Mouse (Mus musculus): Measurements from ENCODE around the gene Mindy1. TPM values are rescaled to one million over a fixed set of nuclear protein-coding genes. Genes with fewer than 3 reads are reported as not detected.
A peak's percentile ranks its signal among the peaks of the same experiment; 100 is the strongest.
"Not testable (repeated sequence)": the region's sequence is repeated elsewhere in the genome, so short reads cannot be mapped to it uniquely, and the experiment has no call there.

The Mindy1 gene
- total RNA-seq, 2 experiments from 2014 or later, result 22.7 to 30.9 TPM

DNA sequence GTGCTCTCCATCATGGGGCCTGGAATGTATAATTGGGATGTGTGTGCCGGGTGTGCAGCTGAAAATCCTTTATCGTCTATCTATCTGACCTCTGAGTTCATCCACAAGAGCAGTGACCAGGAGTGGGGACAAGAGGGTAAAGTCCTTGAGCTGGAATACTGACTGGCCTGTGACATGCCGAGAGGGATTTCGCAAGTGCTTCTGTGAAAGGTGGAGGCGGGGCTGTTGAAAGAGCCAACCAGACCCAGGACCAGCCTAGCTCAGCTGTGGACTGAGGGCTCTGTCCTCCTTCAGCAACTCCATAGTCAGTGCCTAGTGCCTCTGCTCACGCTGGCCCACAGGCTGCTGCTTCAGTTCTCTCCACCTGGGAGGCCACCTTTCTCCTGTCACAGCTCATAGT, 37.4 kb downstream of the Mindy1 start:
- peak; percentile 13; the same call in 1 of the 2 replicates for ATAC-seq (replicated peaks; ENCODE audit: poor library complexity)

DNA sequence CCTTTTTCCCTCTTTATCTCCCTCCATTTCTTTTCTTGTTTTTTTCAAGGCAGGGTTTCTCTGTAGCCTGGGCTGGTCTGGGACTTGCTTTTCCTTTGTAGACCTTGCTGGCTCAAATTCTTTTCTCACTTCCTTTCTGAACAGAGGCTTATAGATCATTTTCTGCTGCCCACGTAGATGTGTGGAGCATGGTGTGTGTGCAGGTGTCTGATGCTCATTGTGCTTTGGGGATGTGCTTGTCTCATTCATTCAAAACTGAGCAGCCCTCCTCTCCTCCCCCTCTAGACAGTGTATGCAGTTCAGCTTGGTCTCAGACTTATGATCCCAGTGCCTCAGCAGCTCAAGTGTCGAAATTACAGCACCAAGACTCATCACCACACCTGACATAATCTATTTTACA, 38.0 kb downstream of the Mindy1 start:
- ATAC-seq (replicated peaks; ENCODE audit: poor library complexity), result no peak

DNA sequence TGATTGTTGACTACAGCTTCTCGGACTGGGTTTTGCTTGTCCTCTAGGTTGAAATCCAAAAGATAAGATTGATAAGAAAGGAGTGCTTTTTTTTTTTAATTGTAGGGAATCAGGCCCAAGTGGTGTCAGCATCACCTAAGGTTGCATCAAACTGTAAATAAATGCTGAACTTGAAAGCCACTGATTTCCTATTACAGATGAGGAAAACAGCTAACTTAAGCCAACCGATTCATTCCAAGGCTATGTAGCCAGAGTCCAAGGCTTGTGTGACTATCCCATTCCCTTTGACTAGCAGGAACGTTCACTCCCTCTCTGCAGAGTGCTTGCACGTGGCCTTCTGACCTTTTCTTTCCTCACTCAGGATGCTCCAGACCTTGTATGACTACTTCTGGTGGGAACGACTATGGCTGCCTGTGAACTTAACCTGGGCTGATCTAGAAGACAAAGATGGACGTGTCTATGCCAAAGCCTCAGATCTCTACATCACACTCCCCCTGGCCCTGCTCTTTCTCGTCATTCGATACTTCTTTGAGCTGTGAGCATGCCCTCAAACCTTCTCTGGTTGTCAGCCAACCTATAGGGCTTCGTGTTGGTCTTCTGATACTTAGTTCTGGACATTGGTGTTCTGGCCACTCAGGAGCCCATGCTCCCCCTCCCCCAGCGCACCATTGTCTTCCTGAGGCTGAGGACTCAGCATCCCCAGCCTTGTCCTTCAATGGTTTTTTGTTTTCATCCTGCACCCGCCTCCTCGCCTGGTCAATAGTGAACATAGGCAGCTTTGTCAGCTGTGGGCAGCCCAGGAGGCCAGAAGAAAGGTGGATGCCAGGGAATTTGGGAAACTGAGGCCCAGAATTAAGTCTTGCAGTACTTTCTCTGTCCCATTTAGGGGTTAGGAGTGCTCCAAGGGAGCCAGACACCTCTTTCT, 38.8 kb downstream of the Mindy1 start:
- no peak for ATAC-seq (replicated peaks; ENCODE audit: poor library complexity)

DNA sequence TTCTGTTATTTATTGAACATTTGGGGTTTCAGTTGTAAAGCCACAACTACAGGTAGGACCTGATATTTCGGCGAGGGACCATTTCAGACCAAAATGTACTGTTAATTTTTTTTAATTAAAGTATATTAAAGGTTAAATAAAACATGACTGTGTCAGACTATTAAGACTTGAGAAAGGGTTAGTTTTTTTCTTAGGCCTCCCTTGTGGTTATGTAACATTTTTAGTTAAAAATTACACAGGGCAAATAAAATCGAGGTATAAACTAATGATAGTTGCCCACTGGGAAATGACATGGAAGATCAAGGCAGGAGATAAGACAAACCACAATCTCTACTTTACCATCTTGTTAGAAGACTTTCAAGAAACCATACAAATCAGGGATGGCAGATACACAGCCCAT, 42.3 kb downstream of the Mindy1 start:
- no peak for ATAC-seq (replicated peaks; ENCODE audit: poor library complexity)

DNA sequence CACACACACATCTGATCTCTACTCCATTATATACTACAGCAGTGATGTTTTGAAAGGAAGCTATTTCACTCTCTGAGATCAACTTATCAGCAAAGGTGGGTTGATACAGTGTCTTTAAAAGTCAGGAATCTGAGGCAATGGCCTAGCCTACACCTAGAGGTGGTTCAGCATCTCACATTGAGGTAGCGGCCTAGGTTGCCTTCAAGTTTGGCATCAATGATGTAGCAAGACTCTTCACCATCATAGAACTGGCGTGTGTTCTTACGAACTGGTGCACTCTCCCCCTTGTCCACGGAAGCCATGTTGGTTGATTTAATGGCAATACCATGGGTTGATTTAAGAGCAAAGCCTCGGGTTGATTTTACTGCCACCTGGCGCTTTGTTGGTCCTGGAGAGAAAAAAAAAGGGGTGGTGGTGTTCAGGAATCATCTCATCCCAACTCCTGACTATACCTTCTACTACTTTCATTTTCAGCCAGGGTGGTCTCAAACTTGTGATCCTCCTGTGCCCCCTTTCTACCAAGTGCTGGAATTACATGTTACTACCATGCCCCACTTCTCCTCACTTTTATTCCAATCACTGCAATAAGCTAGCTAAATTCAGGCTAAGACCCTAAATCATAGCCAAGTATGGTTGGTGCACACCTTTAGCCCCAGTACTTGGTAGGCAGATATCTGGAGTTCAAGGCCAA, 43.5 kb downstream of the Mindy1 start:
- 0 out of 2 replicates have a peak, but pooled peaks have one; percentile 43 for ATAC-seq (replicated peaks; ENCODE audit: poor library complexity)

DNA sequence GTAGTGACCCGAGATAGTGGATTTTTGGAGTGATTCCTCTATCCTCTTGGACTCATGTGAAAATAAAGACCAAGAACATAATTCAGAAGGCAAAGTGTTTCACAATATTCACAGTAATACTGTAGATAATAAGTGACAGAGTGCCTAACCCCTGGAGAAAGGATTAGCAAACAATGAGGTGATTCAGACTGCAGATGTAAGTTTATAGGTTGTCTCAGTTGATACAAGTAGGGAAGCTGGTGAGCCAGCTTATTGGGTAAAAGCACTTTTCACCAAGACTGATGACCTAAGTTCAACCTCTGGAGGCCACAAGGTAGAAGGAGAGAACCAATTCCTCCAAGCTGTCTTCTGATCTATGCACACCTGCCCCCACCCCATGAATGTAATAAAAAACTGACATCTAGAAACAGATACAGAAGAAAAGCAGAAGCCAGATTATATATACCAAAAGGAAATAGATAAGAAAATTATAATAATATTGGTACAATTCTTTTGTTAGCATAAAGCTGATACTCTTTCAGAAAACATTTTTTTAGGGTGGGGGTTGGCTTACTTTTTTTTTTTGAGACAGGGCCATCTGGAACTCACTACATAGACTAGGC, 47.8 kb downstream of the Mindy1 start:
- no peak for ATAC-seq (replicated peaks; ENCODE audit: poor library complexity)

DNA sequence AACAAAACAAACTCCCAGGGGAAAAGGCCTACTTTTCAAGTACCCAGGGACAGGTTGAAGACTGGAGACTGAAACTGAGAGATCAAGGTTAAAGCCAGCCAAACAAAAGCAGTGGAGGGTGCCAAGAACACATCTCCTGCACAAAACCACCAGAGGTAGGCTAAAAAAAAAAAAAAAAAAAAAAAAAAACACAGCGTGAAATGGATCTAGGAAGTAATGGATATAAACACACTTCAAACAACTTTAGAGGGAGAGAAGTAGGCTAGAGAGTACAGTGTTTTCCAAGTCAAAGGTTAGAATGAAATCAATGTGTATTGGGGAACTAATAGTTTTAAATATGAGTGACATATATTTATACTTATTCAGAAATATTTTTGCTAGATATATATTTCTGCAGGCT, 50.4 kb downstream of the Mindy1 start:
- no peak for ATAC-seq (replicated peaks; ENCODE audit: poor library complexity)

DNA sequence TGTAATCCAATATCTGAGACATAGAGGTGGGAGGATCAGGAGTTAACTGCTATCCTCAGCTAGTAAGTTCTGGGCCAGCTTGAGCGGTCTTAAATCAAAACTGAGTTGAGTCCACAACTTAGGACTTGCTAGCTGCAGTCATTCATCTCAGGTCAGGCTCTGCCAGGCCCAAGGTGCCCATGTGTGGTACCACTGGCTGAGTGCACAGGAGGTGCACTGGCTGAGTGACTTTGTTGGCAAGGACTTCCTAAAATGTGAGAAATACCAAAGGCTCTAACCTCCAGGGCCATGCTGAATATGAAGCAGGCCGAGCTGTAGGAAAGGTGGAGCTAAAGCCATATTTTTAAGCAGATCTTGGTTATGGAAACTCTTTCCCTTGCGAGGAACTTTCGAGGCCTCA, 56.2 kb downstream of the Mindy1 start:
- ATAC-seq (replicated peaks; ENCODE audit: poor library complexity), result no peak

DNA sequence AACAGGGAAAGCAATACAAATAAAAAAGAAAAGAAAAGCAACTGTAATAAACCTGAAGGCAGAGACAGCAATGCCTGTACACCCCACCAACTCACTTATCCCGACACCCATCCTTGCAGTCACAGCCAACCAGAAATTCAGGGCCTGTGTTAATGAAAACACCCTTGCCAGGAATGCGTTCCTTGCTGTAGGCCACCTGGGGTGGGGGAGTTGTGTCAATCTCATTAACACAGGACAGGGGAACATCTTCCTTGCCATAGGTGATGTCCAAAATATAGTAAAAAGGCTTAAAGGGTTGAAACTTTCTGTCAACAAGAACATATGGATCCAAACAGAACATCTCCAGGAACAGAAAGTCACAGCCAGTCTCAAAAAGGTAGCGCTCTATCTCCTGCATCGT, 57.1 kb downstream of the Mindy1 start:
- ATAC-seq (replicated peaks; ENCODE audit: poor library complexity), result no peak

DNA sequence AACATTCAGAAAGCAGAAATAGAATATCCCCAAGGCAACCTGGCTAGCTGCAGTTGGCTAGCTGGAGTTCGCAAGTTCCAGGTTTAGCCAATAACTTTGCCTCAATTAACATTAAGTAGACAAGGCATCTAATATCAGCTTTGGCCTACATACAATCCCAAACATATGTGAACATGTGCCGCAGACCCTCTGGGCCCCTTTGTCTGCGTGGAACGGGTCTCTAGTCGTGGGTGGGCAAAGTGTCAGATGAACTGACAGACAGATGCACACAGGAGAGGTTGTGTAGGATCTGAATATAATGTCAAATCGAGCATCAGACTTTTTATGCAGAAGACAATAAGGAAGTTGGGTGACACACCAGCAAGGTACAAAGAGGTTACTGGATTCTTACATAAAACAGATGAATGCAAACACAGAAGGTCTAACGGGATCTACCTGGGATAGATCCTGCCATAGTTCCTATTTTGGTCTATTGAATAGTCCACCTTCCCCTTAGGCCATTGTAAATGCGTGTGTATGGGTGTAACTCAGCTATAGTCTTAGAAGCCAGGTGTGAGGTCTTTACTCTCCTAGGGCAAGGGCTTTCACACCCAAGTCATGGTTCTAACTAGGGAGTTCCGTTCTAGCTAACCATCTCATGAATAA, 62.3 kb downstream of the Mindy1 start:
- ATAC-seq (replicated peaks; ENCODE audit: poor library complexity), result not testable (repeated sequence)

Other genes starting within 250 kb of the Mindy1 start
- 91.5 and 116 TPM in 2 replicates for gene Psmd4, start 238.7 kb upstream of the Mindy1 start, total RNA-seq (2015)
- 233 and 245 TPM in 2 replicates for gene Psmd4, start 238.7 kb upstream of the Mindy1 start, total RNA-seq (2017)
- gene Pip5k1a, start 174.4 kb upstream of the Mindy1 start, total RNA-seq (2015), result 16.3 and 21.0 TPM in 2 replicates
- 15.5 and 21.8 TPM in 2 replicates for gene Pip5k1a, start 174.4 kb upstream of the Mindy1 start, total RNA-seq (2017)
- gene Vps72, start 170.3 kb upstream of the Mindy1 start, total RNA-seq (2015), result 40.4 and 47.6 TPM in 2 replicates
- gene Vps72, start 170.3 kb upstream of the Mindy1 start, total RNA-seq (2017), result 97.9 and 124 TPM in 2 replicates
- gene Tmod4, start 156.9 kb upstream of the Mindy1 start, total RNA-seq (2015), result 1.1 and 2.6 TPM in 2 replicates
- gene Tmod4, start 156.9 kb upstream of the Mindy1 start, total RNA-seq (2017), result 2.3 and 2.5 TPM in 2 replicates
- gene Scnm1, start 147.3 kb upstream of the Mindy1 start, total RNA-seq (2015), result 43.4 and 45.8 TPM in 2 replicates
- 66.0 and 85.7 TPM in 2 replicates for gene Scnm1, start 147.3 kb upstream of the Mindy1 start, total RNA-seq (2017)
- gene Lysmd1, start 147.3 kb upstream of the Mindy1 start, total RNA-seq (2015), result 3.1 and 3.6 TPM in 2 replicates
- 3.8 and 4.3 TPM in 2 replicates for gene Lysmd1, start 147.3 kb upstream of the Mindy1 start, total RNA-seq (2017)
- 17.9 and 18.7 TPM in 2 replicates for gene Tnfaip8l2, start 139.0 kb upstream of the Mindy1 start, total RNA-seq (2015)
- gene Tnfaip8l2, start 139.0 kb upstream of the Mindy1 start, total RNA-seq (2017), result 17.8 and 25.1 TPM in 2 replicates
- gene Sema6c, start 120.9 kb upstream of the Mindy1 start, total RNA-seq (2015), result 0.05 and 0.07 TPM in 2 replicates
- not detected in 2 replicates for gene Sema6c, start 120.9 kb upstream of the Mindy1 start, total RNA-seq (2017)
- 28.5 and 29.3 TPM in 2 replicates for gene Gabpb2, start 63.4 kb upstream of the Mindy1 start, total RNA-seq (2015)
- 43.1 and 57.7 TPM in 2 replicates for gene Gabpb2, start 63.4 kb upstream of the Mindy1 start, total RNA-seq (2017)
- 56.2 and 56.7 TPM in 2 replicates for gene Cdc42se1, start 52.6 kb upstream of the Mindy1 start, total RNA-seq (2015)
- gene Cdc42se1, start 52.6 kb upstream of the Mindy1 start, total RNA-seq (2017), result 52.5 and 60.3 TPM in 2 replicates
- gene Mllt11, start 49.2 kb upstream of the Mindy1 start, total RNA-seq (2015), result 4.6 and 5.8 TPM in 2 replicates
- gene Mllt11, start 49.2 kb upstream of the Mindy1 start, total RNA-seq (2017), result 4.9 and 5.5 TPM in 2 replicates
- 1.0 and 1.4 TPM in 2 replicates for gene Gm128, start 39.7 kb upstream of the Mindy1 start, total RNA-seq (2015)
- 0.34 and 0.46 TPM in 2 replicates for gene Gm128, start 39.7 kb upstream of the Mindy1 start, total RNA-seq (2017)
- gene Bnipl, start 30.2 kb upstream of the Mindy1 start, total RNA-seq (2015), result not detected in 2 replicates
- not detected in 2 replicates for gene Bnipl, start 30.2 kb upstream of the Mindy1 start, total RNA-seq (2017)
- gene Prune1, start 731 bp downstream of the Mindy1 start, total RNA-seq (2015), result 14.8 and 15.2 TPM in 2 replicates
- 7.8 and 11.8 TPM in 2 replicates for gene Prune1, start 731 bp downstream of the Mindy1 start, total RNA-seq (2017)
- gene Anxa9, start 25.8 kb downstream of the Mindy1 start, total RNA-seq (2015), result 11.2 and 15.9 TPM in 2 replicates
- 5.5 and 7.0 TPM in 2 replicates for gene Anxa9, start 25.8 kb downstream of the Mindy1 start, total RNA-seq (2017)
- gene Cers2, start 33.4 kb downstream of the Mindy1 start, total RNA-seq (2015), result 193 and 203 TPM in 2 replicates
- gene Cers2, start 33.4 kb downstream of the Mindy1 start, total RNA-seq (2017), result 91.3 and 98.4 TPM in 2 replicates
- gene Setdb1, start 75.9 kb downstream of the Mindy1 start, total RNA-seq (2015), result 37.0 and 37.8 TPM in 2 replicates
- gene Setdb1, start 75.9 kb downstream of the Mindy1 start, total RNA-seq (2017), result 31.5 and 34.7 TPM in 2 replicates
- not detected in 2 replicates for gene 4930558C23Rik, start 121.5 kb downstream of the Mindy1 start, total RNA-seq (2015)
- not detected in 2 replicates for gene 4930558C23Rik, start 121.5 kb downstream of the Mindy1 start, total RNA-seq (2017)
- 19.3 and 23.6 TPM in 2 replicates for gene Arnt, start 153.0 kb downstream of the Mindy1 start, total RNA-seq (2015)
- gene Arnt, start 153.0 kb downstream of the Mindy1 start, total RNA-seq (2017), result 14.7 and 21.4 TPM in 2 replicates
- 0.17 and 0.49 TPM in 2 replicates for gene Ctsk, start 217.9 kb downstream of the Mindy1 start, total RNA-seq (2015)
- gene Ctsk, start 217.9 kb downstream of the Mindy1 start, total RNA-seq (2017), result not detected in 2 replicates
- gene Ctss, start 245.4 kb downstream of the Mindy1 start, total RNA-seq (2015), result 43.7 and 64.7 TPM in 2 replicates
- 73.6 and 105 TPM in 2 replicates for gene Ctss, start 245.4 kb downstream of the Mindy1 start, total RNA-seq (2017)